Mouse (Mus musculus) MEL (cell line): Measurements from ENCODE around the gene Fn1. TPM values are rescaled to one million over a fixed set of nuclear protein-coding genes. Genes with fewer than 3 reads are reported as not detected.

Source experiments
- DNase-seq: peaks from one replicate; pipeline ENCODE4 v3.0.0; 2011; ENCODE audit warnings: low read depth, low spot score
- H3K27ac ChIP-seq: 2 replicates; pipeline ENCODE4 v1.5.1; 2012; ENCODE audit warnings: low read depth, mild to moderate bottlenecking, control low read depth, low read length, moderate library complexity; ENCODE audit not compliant: control insufficient read depth
- H3K27me3 ChIP-seq, 2 experiments: fragments of 150-350 bp in 1 of 2; sonication (generic) in 1 of 2; 2 replicates each; pipeline ENCODE4 v1.6.1; 2012; ENCODE audit warnings: low read length in 2 of 2, mild to moderate bottlenecking in 2 of 2, improper control_type of control experiment in 1 of 2, moderate library complexity in 1 of 2; ENCODE audit not compliant: insufficient read depth in 2 of 2, control insufficient read depth in 1 of 2
- H3K36me3 ChIP-seq, 2 experiments: 2 replicates each; pipeline ENCODE4 v1.6.1; 2012 to 2014; ENCODE audit warnings: low read length in 2 of 2, improper control_type of control experiment in 1 of 2, inconsistent platforms in 1 of 2, mild to moderate bottlenecking in 1 of 2; ENCODE audit not compliant: insufficient read depth in 2 of 2, control insufficient read depth in 1 of 2
- H3K4me1 ChIP-seq, 2 experiments: fragments of 150-350 bp in 1 of 2; sonication (generic) in 1 of 2; 2 replicates each; pipeline ENCODE4 v1.6.1; 2012; ENCODE audit warnings: low read length in 2 of 2, improper control_type of control experiment in 1 of 2, mild to moderate bottlenecking in 1 of 2; ENCODE audit not compliant: insufficient read depth in 2 of 2, control insufficient read depth in 1 of 2
- H3K4me3 ChIP-seq, 2 experiments: fragments of 150-350 bp in 1 of 2; sonication (generic) in 1 of 2; 2 replicates each; pipeline ENCODE4 v1.5.1; 2012; ENCODE audit warnings: low read depth in 2 of 2, low read length in 2 of 2, mild to moderate bottlenecking in 2 of 2, moderate library complexity in 2 of 2, control low read depth in 1 of 2, improper control_type of control experiment in 1 of 2; ENCODE audit not compliant: control insufficient read depth in 1 of 2, insufficient read depth in 1 of 2
- H3K79me2 ChIP-seq: 2 replicates; pipeline ENCODE4 v1.6.1; 2012; ENCODE audit warnings: mild to moderate bottlenecking, low read length, moderate library complexity; ENCODE audit not compliant: control insufficient read depth, poor library complexity, insufficient read depth
- H3K9ac ChIP-seq: 2 replicates; pipeline ENCODE4 v1.6.1; 2012; ENCODE audit warnings: low read depth, mild to moderate bottlenecking, control low read depth, low read length, moderate library complexity; ENCODE audit not compliant: control insufficient read depth, poor library complexity, severe bottlenecking
- H3K9me3 ChIP-seq: fragments of 150-350 bp; sonication (generic); replicated peaks from 2 replicates; pipeline ENCODE4 v1.6.1; 2012; ENCODE audit warnings: mild to moderate bottlenecking, low read length, improper control_type of control experiment, moderate library complexity; ENCODE audit not compliant: insufficient read depth
- CHD1 ChIP-seq: IDR thresholded peaks from 2 replicates; pipeline ENCODE4 v1.6.1; 2012; ENCODE audit warnings: low read depth, mild to moderate bottlenecking, inconsistent platforms, low read length, improper control_type of control experiment
- CHD2 ChIP-seq: IDR thresholded peaks from 2 replicates; pipeline ENCODE4 v1.6.1; 2011; ENCODE audit warnings: low read length, improper control_type of control experiment
- E2F4 ChIP-seq: IDR thresholded peaks from 2 replicates; pipeline ENCODE4 v1.6.1; 2011; ENCODE audit warnings: low read depth, low read length, improper control_type of control experiment, borderline replicate concordance
- EP300 ChIP-seq, 2 experiments: IDR thresholded peaks; 2 replicates each; pipeline ENCODE4 v1.6.1; 2011; ENCODE audit warnings: improper control_type of control experiment in 2 of 2, low read length in 2 of 2, low read depth in 1 of 2, mild to moderate bottlenecking in 1 of 2
- KAT2A ChIP-seq: conservative IDR thresholded peaks from 2 replicates; pipeline ENCODE4 v1.6.1; 2012; ENCODE audit warnings: low read depth, low read length, improper control_type of control experiment, inconsistent platforms
- MAX ChIP-seq: IDR thresholded peaks from 2 replicates; pipeline ENCODE4 v1.6.1; 2011; ENCODE audit warnings: low read length, improper control_type of control experiment
- MAZ ChIP-seq: IDR thresholded peaks from 2 replicates; pipeline ENCODE4 v1.6.1; 2012; ENCODE audit warnings: low read depth, mild to moderate bottlenecking, inconsistent platforms, low read length, improper control_type of control experiment
- MEF2A ChIP-seq: IDR thresholded peaks from 2 replicates; pipeline ENCODE4 v1.6.1; 2014; ENCODE audit warnings: low read depth, mild to moderate bottlenecking, inconsistent platforms, low read length, improper control_type of control experiment; ENCODE audit not compliant: poor library complexity, insufficient replicate concordance, severe bottlenecking; ENCODE audit errors: extremely low read depth
- MXI1 ChIP-seq: IDR thresholded peaks from 2 replicates; pipeline ENCODE4 v1.6.1; 2011; ENCODE audit warnings: mild to moderate bottlenecking, low read depth, low read length, improper control_type of control experiment
- MYC ChIP-seq: IDR thresholded peaks from 2 replicates; pipeline ENCODE4 v1.6.1; 2011; ENCODE audit warnings: low read depth, mild to moderate bottlenecking, low read length, improper control_type of control experiment, moderate library complexity
- POLR2A ChIP-seq, 2 experiments: IDR thresholded peaks; 2 replicates each; pipeline ENCODE4 v1.6.1; 2011 to 2012; ENCODE audit warnings: low read length in 2 of 2, mild to moderate bottlenecking in 2 of 2, control low read depth in 1 of 2, improper control_type of control experiment in 1 of 2, low read depth in 1 of 2, moderate library complexity in 1 of 2; ENCODE audit not compliant: control insufficient read depth in 1 of 2, insufficient read depth in 1 of 2, poor library complexity in 1 of 2
- POLR2AphosphoS2 ChIP-seq: IDR thresholded peaks from 2 replicates; pipeline ENCODE4 v1.6.1; 2011; ENCODE audit warnings: low read length, improper control_type of control experiment
- POLR2AphosphoS5 ChIP-seq: IDR thresholded peaks from 2 replicates; pipeline ENCODE4 v1.6.1; 2012; ENCODE audit warnings: low read depth, borderline replicate concordance, mild to moderate bottlenecking, inconsistent platforms, low read length, moderate library complexity, mixed read lengths
- RAD21 ChIP-seq: IDR thresholded peaks from 2 replicates; pipeline ENCODE4 v1.6.1; 2011; ENCODE audit warnings: mild to moderate bottlenecking, low read depth, low read length, improper control_type of control experiment
- TAL1 ChIP-seq: IDR thresholded peaks from 2 replicates; pipeline ENCODE4 v1.6.1; 2012; ENCODE audit warnings: mild to moderate bottlenecking, inconsistent platforms, low read length, moderate library complexity, mixed read lengths
- TBP ChIP-seq: IDR thresholded peaks from 2 replicates; pipeline ENCODE4 v1.8.0; 2011; ENCODE audit warnings: low read depth, low read length, improper control_type of control experiment
- TCF12 ChIP-seq: IDR thresholded peaks from 2 replicates; pipeline ENCODE4 v1.6.1; 2014; ENCODE audit warnings: low read depth, mild to moderate bottlenecking, inconsistent platforms, low read length, improper control_type of control experiment, moderate library complexity
- UBTF ChIP-seq: IDR thresholded peaks from 2 replicates; pipeline ENCODE4 v1.6.1; 2012; ENCODE audit warnings: low read depth, mild to moderate bottlenecking, inconsistent platforms, low read length, improper control_type of control experiment, moderate library complexity, borderline replicate concordance; ENCODE audit not compliant: insufficient read depth
- ZC3H11A ChIP-seq: IDR thresholded peaks from 2 replicates; pipeline ENCODE4 v1.6.1; 2012; ENCODE audit warnings: low read depth, mild to moderate bottlenecking, inconsistent platforms, low read length, improper control_type of control experiment
- ZKSCAN1 ChIP-seq: IDR thresholded peaks from 2 replicates; pipeline ENCODE4 v1.6.1; 2012; ENCODE audit warnings: low read depth, mild to moderate bottlenecking, inconsistent platforms, low read length, improper control_type of control experiment, moderate library complexity
- ZNF384 ChIP-seq: IDR thresholded peaks from 2 replicates; pipeline ENCODE4 v1.6.1; 2012; ENCODE audit warnings: low read depth, mild to moderate bottlenecking, inconsistent platforms, low read length, improper control_type of control experiment
- polyA plus RNA-seq, 2 experiments: library from polyadenylated mRNA; stranded (reverse) in 1 of 2; unstranded in 1 of 2; fragments of >175 nt in 1 of 2; fragments of >200 nt in 1 of 2; gene quantifications; 2 replicates each; pipeline versions ENCODE4 v1.2.1 to v1.2.4; 2012; ENCODE audit warnings: low replicate concordance in 2 of 2, low read depth in 1 of 2; ENCODE audit not compliant: insufficient read length in 2 of 2, insufficient read depth in 1 of 2, missing spikeins in 1 of 2
- total RNA-seq: library from RNA; depleted of rRNA; stranded (reverse); fragments of 300-350 nt; gene quantifications from 2 replicates; pipeline ENCODE4 v1.2.3, GENCODE M21; 2012

The Fn1 gene
- total and polyA plus RNA-seq, 3 experiments: 0.56 TPM; not detected in 2

DNA sequence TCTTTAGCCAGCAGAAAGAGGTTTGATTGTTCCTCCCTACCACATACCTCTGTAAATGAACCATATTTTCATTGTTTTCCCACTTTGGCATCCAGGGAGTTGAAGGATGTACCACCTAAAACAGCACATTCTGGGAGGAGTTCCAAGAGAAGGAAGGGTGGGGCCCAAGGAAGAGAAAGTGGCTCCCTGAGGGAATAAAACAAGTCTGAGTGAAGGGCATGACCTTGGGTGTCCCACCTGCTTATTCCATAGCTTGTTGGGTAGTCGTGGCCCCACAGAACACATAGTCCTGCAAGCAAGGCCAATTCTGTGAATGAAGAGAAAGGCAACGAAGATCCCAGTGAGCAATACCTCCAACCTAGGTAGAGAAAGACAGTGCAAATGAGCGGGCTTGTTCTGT is 19.3 kb upstream of the Fn1 start:
- TF ChIP-seq TBP (no peak), POLR2AphosphoS2 (no peak), CHD2 (no peak), RAD21 (no peak), UBTF (no peak), MAZ (no peak), MEF2A (no peak), TCF12 (no peak)
- Histone ChIP-seq H3K36me3 (no peaks in the 10 kb centered on the region), H3K79me2 (no peaks in the 10 kb centered on the region), H3K27me3 (no peaks in the 10 kb centered on the region), H3K4me3 (no peak overlapping the region), H3K4me1 (no peaks in the 10 kb centered on the region), H3K9ac (no peak overlapping the region), H3K27ac (no peak overlapping the region), H3K9me3 (no peaks in the 10 kb centered on the region)
- no peak for DNase-seq

DNA sequence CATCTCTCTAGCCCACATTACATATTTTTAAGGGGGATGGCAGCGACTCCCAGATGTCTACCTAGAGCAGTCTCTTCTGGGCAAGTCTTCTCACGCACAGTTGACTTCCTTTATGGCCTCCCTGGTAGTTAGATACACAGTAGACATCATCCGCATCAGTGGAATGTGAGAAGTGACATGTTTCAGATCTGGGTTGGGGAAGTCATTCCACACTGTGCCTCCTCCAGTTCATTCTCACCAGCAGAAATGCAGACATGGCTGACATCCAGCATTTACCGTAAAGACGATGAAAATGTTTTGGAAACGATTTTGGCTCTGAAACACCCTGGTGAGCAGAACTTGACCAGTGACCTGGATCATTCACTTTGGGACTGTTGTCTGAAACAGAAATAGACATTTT is 10.2 kb upstream of the Fn1 start:
- TF ChIP-seq ZNF384 (no peak), EP300 (IDR thresholded peaks at IDR 0.05; ENCODE audit: low read depth in 1 of 2, low read length in 2 of 2) (no peak), TAL1 (no peak), CHD1 (no peak), POLR2AphosphoS2 (no peak), MAX (no peak), ZC3H11A (no peak), MXI1 (no peak), MYC (no peak), E2F4 (no peak), MAZ (no peak), ZKSCAN1 (no peak), RAD21 (no peak), CHD2 (no peak), POLR2A (IDR thresholded peaks at IDR 0.05; ENCODE audit: control insufficient read depth in 1 of 2, insufficient read depth in 1 of 2, low read depth in 1 of 2, low read length in 2 of 2, poor library complexity in 1 of 2) (no peak), MEF2A (no peak), KAT2A (no peak), POLR2AphosphoS5 (no peak)
- TF ChIP-seq, all 39 proteins: peak for 0
- H3K4me3 ChIP-seq: no peak overlapping the region
- H3K9ac ChIP-seq: no peak overlapping the region
- no peak overlapping the region for H3K27ac ChIP-seq
- no peaks in the 10 kb centered on the region for H3K9me3 ChIP-seq
- no peaks in the 10 kb centered on the region for H3K36me3 ChIP-seq
- H3K79me2 ChIP-seq: no peaks in the 10 kb centered on the region
- no peaks in the 10 kb centered on the region for H3K27me3 ChIP-seq
- H3K4me1 ChIP-seq: no peaks in the 10 kb centered on the region
- no peak for DNase-seq
